In genomic region chr6:24955131-24955945, GRCm38 (mm10) we compare ENCODE assay signal across 8 mouse cellular contexts. TPM values are rescaled to one million over a fixed set of nuclear protein-coding genes. Genes with fewer than 3 reads are reported as not detected.
DNase-seq lines count a peak whose midpoint lies in the region; ATAC-seq and TF ChIP-seq lines count a peak whose summit lies in the region.

No protein-coding gene starts in this region.

- peak; percentile 86 for DNase-seq in heart, adult 11 months
- DNase-seq in heart, postnatal 25 days (ENCODE audit: low spot score), result no peak
- peak; percentile 52 for DNase-seq in cerebellum, adult 8-10 months
- peak; percentile 67 for DNase-seq in forelimb bud, embryonic 11.5 days (ENCODE audit: low read depth, low spot score)
- peak; percentile 82 for DNase-seq in hindbrain, postnatal 0 days (ENCODE audit: low spot score)
- DNase-seq in left cerebral cortex, postnatal 14 days (ENCODE audit: low spot score in 2 of 2), result peak; percentile 52 to 62
- DNase-seq in neural tube, embryonic 10.5 days (ENCODE audit: extremely low spot score, low spot score), result peak; percentile 75
- peak; percentile 12 to 36 for DNase-seq in urinary bladder, postnatal 36 days (ENCODE audit: low spot score in 2 of 2)

- no peaks in the 10 kb centered on the region for H3K27me3 ChIP-seq in hindbrain, postnatal 0 days (ENCODE audit: insufficient read depth, low read length)

- H3K36me3 ChIP-seq in hindbrain, postnatal 0 days (ENCODE audit: insufficient read depth, low read length), result no peaks in the 10 kb centered on the region

- H3K4me1 ChIP-seq in hindbrain, postnatal 0 days (ENCODE audit: insufficient read depth, low read length), result 0 out of 2 replicates have a peak, but pooled peaks cover 5% of the 10 kb centered on the region

- H3K4me2 ChIP-seq in hindbrain, postnatal 0 days (ENCODE audit: low read depth, low read length), result peak overlapping the region; percentile 86

- peak overlapping the region; percentile 95 for H3K9ac ChIP-seq in hindbrain, postnatal 0 days (replicated peaks; ENCODE audit: low read length)

- ATAC-seq in hindbrain, postnatal 0 days, result peak; percentile 73

- intact Hi-C loops in heart, postnatal 25 days (cut with DNase I), result no loop called here
- intact Hi-C loops in left cerebral cortex, postnatal 14 days (cut with DNase I), result no loop called here

- WGBS in hindbrain, postnatal 0 days, result under 1% methylated on average over 84 of the region's 91 CpGs

- H3K9me3 ChIP-seq in hindbrain, postnatal 0 days (ENCODE audit: low read length), result no peaks in the 10 kb centered on the region

- no peak for TF ChIP-seq CTCF in hindbrain, postnatal 0 days (IDR thresholded peaks at IDR 0.05; ENCODE audit: low read depth)

- H3K27ac ChIP-seq in hindbrain, postnatal 0 days, result peak overlapping the region; percentile 98

- peak overlapping the region; percentile 67 for H3K4me3 ChIP-seq in hindbrain, postnatal 0 days (ENCODE audit: low read length)

RNA-seq across cellular contexts. Expression of gene Tmem229a, which starts 0.8 kb away (rescaled TPM):
- total RNA-seq in heart, postnatal 25 days (2021), result under 1 TPM in 1 of 2 experiments, not detected in 1; 0.06 TPM
- 25.2 and 30.6 TPM in 2 replicates for total RNA-seq in hindbrain, postnatal 0 days (2014; rRNA removed)
- 7.4 and 8.3 TPM in 2 replicates for polyA plus RNA-seq in hindbrain, postnatal 0 days (2015; fragmentation: Nextera tagmentation; extraction: Ambion mirVana)
- 10 to 100 TPM; 40.9 to 41.2 TPM for total RNA-seq in left cerebral cortex, postnatal 14 days (2021)

Comparison
In these comparisons a context has a peak if more than half of its experiments do, and no peak if none do; other contexts are left out.
1. RNA of gene Tmem229a, which starts 0.8 kb away (total RNA-seq): 40.9 to 41.2 TPM in left cerebral cortex, postnatal 14 days and 25.2 to 30.6 TPM in hindbrain, postnatal 0 days; 0.06 TPM in heart, postnatal 25 days; every median in the first group is over 10 times any median in the second.